Mouse (Mus musculus): ENCODE measurements at regions not wholly inside any gene's neighbourhood (a gene's known extent, or its start where the extent isn't known, plus 50 kb on each side); places are given as distances from the start of the nearest gene placed in this dataset.

GRCm38 (mm10) chr14:24731872-24732525, 245.1 kb downstream of the Rps24 start:
- no peak overlapping the region for H3K4me2 ChIP-seq
- no peak overlapping the region for H3K27ac ChIP-seq
- ATAC-seq (replicated peaks; ENCODE audit: low FRiP score), result no peak
- H3K4me3 ChIP-seq (replicated peaks), result no peak overlapping the region
- no peaks in the 10 kb centered on the region for H3K4me1 ChIP-seq
- no peak overlapping the region for H3K9ac ChIP-seq
- H3K9me3 ChIP-seq (replicated peaks), result no peaks in the 10 kb centered on the region
- H3K27me3 ChIP-seq, result no peaks in the 10 kb centered on the region
- 63% methylated on average over 5 of the region's 5 CpGs for WGBS
- no peaks in the 10 kb centered on the region for H3K36me3 ChIP-seq

DNA sequence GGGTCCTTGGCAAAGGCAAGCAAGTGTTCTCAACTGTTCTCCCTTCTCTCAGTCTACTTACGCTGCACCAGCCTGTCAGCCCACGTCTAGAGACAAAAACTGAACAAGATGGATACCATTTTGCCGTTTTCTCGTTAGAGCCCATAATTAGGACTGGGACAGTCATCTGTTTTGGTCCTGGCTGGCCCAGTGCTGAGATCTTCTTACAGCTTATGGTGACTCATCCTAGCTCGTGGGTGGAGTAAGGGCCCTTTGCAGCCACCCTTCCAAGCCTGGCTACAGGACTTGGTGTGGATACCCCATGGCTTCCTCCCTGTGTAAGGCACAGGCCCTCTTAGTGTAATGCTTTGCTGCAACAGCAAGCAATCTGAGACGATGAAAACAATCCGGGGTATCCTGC, 246.4 kb downstream of the Rps24 start:
- no peak overlapping the region for H3K4me3 ChIP-seq (replicated peaks)
- no peak overlapping the region for H3K27ac ChIP-seq
- WGBS, result 92% methylated on average over 7 of the region's 7 CpGs
- no peaks in the 10 kb centered on the region for H3K36me3 ChIP-seq
- H3K4me2 ChIP-seq, result no peak overlapping the region
- no peaks in the 10 kb centered on the region for H3K27me3 ChIP-seq
- no peak for ATAC-seq (replicated peaks; ENCODE audit: low FRiP score)
- H3K9ac ChIP-seq, result no peak overlapping the region
- H3K9me3 ChIP-seq (replicated peaks), result no peaks in the 10 kb centered on the region
- H3K4me1 ChIP-seq, result no peaks in the 10 kb centered on the region

- H3K9ac ChIP-seq, result no peak overlapping the region
These were observed 251.9 kb downstream of the Rps24 start for GRCm38 (mm10) chr14:24738869-24739268.

DNA sequence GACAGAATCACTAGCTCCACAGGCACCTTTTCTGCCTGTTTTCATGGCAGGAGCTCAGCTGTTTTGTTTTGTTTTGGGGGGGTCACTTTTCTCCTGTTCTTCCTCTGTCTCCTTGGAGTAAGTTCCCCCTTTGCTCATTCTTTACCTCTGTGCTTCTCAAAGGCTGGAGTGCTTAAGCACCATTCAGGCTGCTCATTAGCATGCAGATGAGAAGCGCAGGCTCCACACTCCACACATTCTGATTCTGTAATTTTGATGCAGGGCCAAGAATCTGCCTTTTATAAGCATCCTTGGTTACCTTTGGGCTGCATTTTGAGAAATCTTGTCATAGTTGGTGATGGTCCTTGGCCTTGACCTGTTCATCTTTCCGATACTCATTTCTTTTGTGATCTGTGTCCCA, 257.5 kb downstream of the Rps24 start:
- no peak overlapping the region for H3K4me3 ChIP-seq (replicated peaks)
- no peak overlapping the region for H3K9ac ChIP-seq
- ATAC-seq (replicated peaks; ENCODE audit: low FRiP score), result no peak
- H3K4me2 ChIP-seq, result no peak overlapping the region
- no peak overlapping the region for H3K27ac ChIP-seq
- no peaks in the 10 kb centered on the region for H3K27me3 ChIP-seq
- H3K4me1 ChIP-seq, result peaks cover 16% of the 10 kb centered on the region
- WGBS, result 81% methylated on average over 2 of the region's 2 CpGs
- H3K9me3 ChIP-seq (replicated peaks), result no peaks in the 10 kb centered on the region
- H3K36me3 ChIP-seq, result no peaks in the 10 kb centered on the region

More at GRCm38 (mm10) chr14:24738869-24739268, 251.9 kb downstream of the Rps24 start:
- ATAC-seq (replicated peaks; ENCODE audit: low FRiP score), result no peak
- H3K4me2 ChIP-seq, result no peak overlapping the region
- H3K36me3 ChIP-seq, result no peaks in the 10 kb centered on the region
- no peaks in the 10 kb centered on the region for H3K9me3 ChIP-seq (replicated peaks)
- H3K27me3 ChIP-seq, result no peaks in the 10 kb centered on the region
- H3K4me1 ChIP-seq, result no peaks in the 10 kb centered on the region
- H3K27ac ChIP-seq, result no peak overlapping the region
- H3K4me3 ChIP-seq (replicated peaks), result no peak overlapping the region

- H3K27ac ChIP-seq, result no peak overlapping the region
- peaks cover 16% of the 10 kb centered on the region for H3K4me1 ChIP-seq
- H3K9me3 ChIP-seq (replicated peaks), result no peaks in the 10 kb centered on the region
- no peak overlapping the region for H3K9ac ChIP-seq
- no peaks in the 10 kb centered on the region for H3K36me3 ChIP-seq
- no peak overlapping the region for H3K4me3 ChIP-seq (replicated peaks)
- WGBS, result 22% methylated on average over 3 of the region's 3 CpGs
- ATAC-seq (replicated peaks; ENCODE audit: low FRiP score), result no peak
- no peaks in the 10 kb centered on the region for H3K27me3 ChIP-seq
- H3K4me2 ChIP-seq, result no peak overlapping the region
These were observed 258.8 kb downstream of the Rps24 start for GRCm38 (mm10) chr14:24745730-24746129.

DNA sequence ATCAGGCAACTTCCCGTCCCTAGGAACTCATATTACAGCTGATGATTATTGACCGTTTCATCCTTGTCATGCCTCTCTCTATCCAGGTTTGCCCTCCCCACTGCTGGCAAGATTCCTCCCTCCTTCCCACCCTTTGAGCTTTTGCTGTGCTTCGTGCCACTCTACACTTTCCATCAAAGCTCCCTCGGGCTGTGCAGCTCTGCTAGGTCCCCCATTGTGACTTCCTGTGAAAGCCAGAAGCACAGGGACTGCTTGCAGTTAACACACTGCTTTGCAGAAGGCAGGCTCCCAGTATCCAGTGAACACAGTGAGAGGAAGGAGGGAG, 260.5 kb downstream of the Rps24 start:
- peak overlapping the region; percentile 68 for H3K27ac ChIP-seq
- ATAC-seq (replicated peaks; ENCODE audit: low FRiP score), result no peak; the same call in 1 of the 2 replicates
- no peaks in the 10 kb centered on the region for H3K36me3 ChIP-seq
- no peak overlapping the region for H3K4me3 ChIP-seq (replicated peaks)
- H3K9ac ChIP-seq, result no peak overlapping the region
- no peak overlapping the region for H3K4me2 ChIP-seq
- peaks cover 19% of the 10 kb centered on the region for H3K4me1 ChIP-seq
- no peaks in the 10 kb centered on the region for H3K27me3 ChIP-seq
- 51% methylated on average over 4 of the region's 4 CpGs for WGBS
- H3K9me3 ChIP-seq (replicated peaks), result no peaks in the 10 kb centered on the region

DNA sequence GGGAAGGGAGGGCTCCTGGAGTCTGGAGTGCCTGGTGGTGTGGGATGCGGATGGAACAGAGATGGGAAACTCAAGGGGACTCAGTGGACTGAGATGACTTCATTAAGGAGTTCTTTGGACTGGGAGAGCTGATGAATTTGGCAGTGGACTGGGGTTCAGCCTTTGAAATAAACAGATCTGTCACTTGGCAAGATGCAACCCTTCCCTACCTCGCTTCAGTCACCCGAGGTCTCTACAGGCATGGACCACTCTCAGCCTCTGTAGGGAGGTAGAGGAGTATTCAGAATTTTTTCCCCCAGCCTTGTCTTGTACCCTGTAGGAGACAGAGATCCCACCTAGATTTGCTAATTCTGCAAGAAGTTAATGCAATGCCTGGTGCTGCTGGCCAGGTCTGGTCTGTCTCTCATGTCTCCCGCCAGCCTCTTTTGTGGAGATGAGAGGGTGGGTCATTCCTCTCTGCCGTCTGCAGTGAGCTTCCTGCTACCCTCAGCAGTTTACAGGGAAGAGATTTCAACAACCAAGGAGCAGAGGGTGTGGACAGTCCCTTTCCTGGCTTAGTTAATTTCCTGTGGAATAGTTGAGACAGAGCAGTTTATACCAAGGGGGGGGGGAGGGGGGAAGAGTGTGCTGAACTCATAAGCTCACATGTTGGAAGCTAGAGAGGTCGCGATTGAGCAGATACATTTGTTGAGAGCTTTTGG, 261.0 kb downstream of the Rps24 start:
- H3K9ac ChIP-seq, result no peak overlapping the region
- 49% methylated on average over 7 of the region's 7 CpGs for WGBS
- H3K27me3 ChIP-seq, result no peaks in the 10 kb centered on the region
- 0 out of 2 replicates have a peak, but pooled peaks have one; percentile 52 for ATAC-seq (replicated peaks; ENCODE audit: low FRiP score)
- no peak overlapping the region for H3K4me3 ChIP-seq (replicated peaks)
- H3K4me2 ChIP-seq, result no peak overlapping the region
- H3K27ac ChIP-seq, result peak overlapping the region; percentile 68
- peaks cover 19% of the 10 kb centered on the region for H3K4me1 ChIP-seq
- H3K36me3 ChIP-seq, result no peaks in the 10 kb centered on the region
- H3K9me3 ChIP-seq (replicated peaks), result no peaks in the 10 kb centered on the region

GRCm38 (mm10) chr14:24748497-24748862, 261.6 kb downstream of the Rps24 start:
- no peak overlapping the region for H3K4me2 ChIP-seq
- WGBS, result 94% methylated on average over 2 of the region's 2 CpGs
- H3K9me3 ChIP-seq (replicated peaks), result no peaks in the 10 kb centered on the region

GRCm38 (mm10) chr14:24749313-24749712, 262.4 kb downstream of the Rps24 start:
- H3K4me1 ChIP-seq, result peaks cover 19% of the 10 kb centered on the region
- H3K9me3 ChIP-seq (replicated peaks), result no peaks in the 10 kb centered on the region
- ATAC-seq (replicated peaks; ENCODE audit: low FRiP score), result no peak
- WGBS, result 81% methylated on average over 9 of the region's 9 CpGs
- H3K36me3 ChIP-seq, result no peaks in the 10 kb centered on the region
- H3K4me3 ChIP-seq (replicated peaks), result no peak overlapping the region
- no peak overlapping the region for H3K27ac ChIP-seq
- no peaks in the 10 kb centered on the region for H3K27me3 ChIP-seq
- H3K4me2 ChIP-seq, result no peak overlapping the region
- H3K9ac ChIP-seq, result no peak overlapping the region

More at GRCm38 (mm10) chr14:24748497-24748862, 261.6 kb downstream of the Rps24 start:
- Histone ChIP-seq H3K27ac (peak overlapping the region; percentile 68; the same call in 1 of the 2 replicates), H3K27me3 (no peaks in the 10 kb centered on the region), H3K36me3 (no peaks in the 10 kb centered on the region), H3K4me1 (peaks cover 19% of the 10 kb centered on the region), H3K4me3 (replicated peaks) (no peak overlapping the region), H3K9ac (no peak overlapping the region)
- ATAC-seq (replicated peaks; ENCODE audit: low FRiP score), result no peak

- H3K27ac ChIP-seq, result no peak overlapping the region
- no peak overlapping the region for H3K4me3 ChIP-seq (replicated peaks)
- H3K9me3 ChIP-seq (replicated peaks), result no peaks in the 10 kb centered on the region
- 61% methylated on average over 8 of the region's 8 CpGs for WGBS
- ATAC-seq (replicated peaks; ENCODE audit: low FRiP score), result no peak
- H3K4me1 ChIP-seq, result peaks cover 19% of the 10 kb centered on the region
- no peaks in the 10 kb centered on the region for H3K27me3 ChIP-seq
- no peak overlapping the region for H3K4me2 ChIP-seq
- no peaks in the 10 kb centered on the region for H3K36me3 ChIP-seq
- no peak overlapping the region for H3K9ac ChIP-seq
These were observed 264.3 kb downstream of the Rps24 start for GRCm38 (mm10) chr14:24751227-24751626.

GRCm38 (mm10) chr14:24754753-24755152, 267.8 kb downstream of the Rps24 start:
- 57% methylated on average over 1 of the region's 1 CpGs for WGBS
- H3K4me1 ChIP-seq, result peaks cover 7% of the 10 kb centered on the region; the same call in 1 of the 2 replicates
- H3K9me3 ChIP-seq (replicated peaks), result no peaks in the 10 kb centered on the region
- H3K36me3 ChIP-seq, result no peaks in the 10 kb centered on the region
- no peak overlapping the region for H3K4me2 ChIP-seq
- no peaks in the 10 kb centered on the region for H3K27me3 ChIP-seq
- H3K4me3 ChIP-seq (replicated peaks), result no peak overlapping the region
- ATAC-seq (replicated peaks; ENCODE audit: low FRiP score), result no peak
- no peak overlapping the region for H3K9ac ChIP-seq
- no peak overlapping the region for H3K27ac ChIP-seq

- 91% methylated on average over 12 of the region's 12 CpGs for WGBS
- no peak overlapping the region for H3K4me3 ChIP-seq (replicated peaks)
- peaks cover 7% of the 10 kb centered on the region; the same call in 1 of the 2 replicates for H3K4me1 ChIP-seq
- no peaks in the 10 kb centered on the region for H3K36me3 ChIP-seq
- ATAC-seq (replicated peaks; ENCODE audit: low FRiP score), result no peak
- H3K9ac ChIP-seq, result no peak overlapping the region
- no peaks in the 10 kb centered on the region for H3K27me3 ChIP-seq
- no peak overlapping the region for H3K4me2 ChIP-seq
- H3K9me3 ChIP-seq (replicated peaks), result no peaks in the 10 kb centered on the region
- H3K27ac ChIP-seq, result no peak overlapping the region
These were observed 268.6 kb downstream of the Rps24 start for GRCm38 (mm10) chr14:24755426-24756117.

Measured in kidney, embryonic 15.5 days (tissue).